Mouse (Mus musculus): ENCODE measurements at regions not wholly inside any gene's neighbourhood (a gene's known extent, or its start where the extent isn't known, plus 50 kb on each side); places are given as distances from the start of the nearest gene placed in this dataset. TPM values are rescaled to one million over a fixed set of nuclear protein-coding genes. Genes with fewer than 3 reads are reported as not detected.

DNA sequence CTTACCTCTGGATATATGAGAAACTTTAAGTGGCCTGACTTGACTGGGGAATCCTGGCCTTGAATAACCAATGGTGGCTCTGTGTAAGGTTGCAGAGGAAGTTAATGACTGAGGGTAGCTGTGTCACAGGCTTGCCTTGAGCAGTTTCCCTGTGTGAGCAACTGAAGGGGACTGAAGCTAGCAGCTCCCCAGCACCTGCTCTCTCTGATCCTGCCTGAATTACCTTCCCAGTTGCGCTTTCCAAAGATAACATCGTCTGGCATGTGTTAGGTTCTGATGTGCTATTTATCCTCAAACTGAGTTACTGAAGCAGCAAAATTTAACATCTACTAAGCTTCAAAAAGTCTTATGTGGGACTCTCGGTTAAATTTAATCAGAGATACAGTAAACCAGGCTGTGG, 56.1 kb upstream of the Arpp21 start:
- Histone ChIP-seq H3K36me3 (ENCODE audit: insufficient read depth) (no peaks in the 10 kb centered on the region), H3K27me3 (ENCODE audit: insufficient read depth, low read length) (no peaks in the 10 kb centered on the region), H3K9me3 (ENCODE audit: low read depth, low read length) (no peaks in the 10 kb centered on the region), H3K4me2 (no peak overlapping the region), H3K9ac (no peak overlapping the region), H3K4me3 (ENCODE audit: low read depth, low read length) (no peak overlapping the region), H3K27ac (ENCODE audit: low read depth) (no peak overlapping the region), H3K4me1 (ENCODE audit: insufficient read depth) (no peaks in the 10 kb centered on the region)
- 77% methylated on average over 3 of the region's 3 CpGs for WGBS
- DNase-seq, result no peak
- TF ChIP-seq CTCF (IDR thresholded peaks at IDR 0.05; ENCODE audit: low read depth), result no peak
- no peak for ATAC-seq (ENCODE audit: insufficient read depth)

Small RNA genes in the stretch of these regions (microRNA-seq; reads per million reads assigned to microRNA genes)
- not detected for gene Gm27847 (ENCODE audit: borderline number of aligned reads)

Data from lung, embryonic 14.5 days (tissue).